Comparison of ENCODE assay signal across 8 mouse cellular contexts in the genomic region with DNA sequence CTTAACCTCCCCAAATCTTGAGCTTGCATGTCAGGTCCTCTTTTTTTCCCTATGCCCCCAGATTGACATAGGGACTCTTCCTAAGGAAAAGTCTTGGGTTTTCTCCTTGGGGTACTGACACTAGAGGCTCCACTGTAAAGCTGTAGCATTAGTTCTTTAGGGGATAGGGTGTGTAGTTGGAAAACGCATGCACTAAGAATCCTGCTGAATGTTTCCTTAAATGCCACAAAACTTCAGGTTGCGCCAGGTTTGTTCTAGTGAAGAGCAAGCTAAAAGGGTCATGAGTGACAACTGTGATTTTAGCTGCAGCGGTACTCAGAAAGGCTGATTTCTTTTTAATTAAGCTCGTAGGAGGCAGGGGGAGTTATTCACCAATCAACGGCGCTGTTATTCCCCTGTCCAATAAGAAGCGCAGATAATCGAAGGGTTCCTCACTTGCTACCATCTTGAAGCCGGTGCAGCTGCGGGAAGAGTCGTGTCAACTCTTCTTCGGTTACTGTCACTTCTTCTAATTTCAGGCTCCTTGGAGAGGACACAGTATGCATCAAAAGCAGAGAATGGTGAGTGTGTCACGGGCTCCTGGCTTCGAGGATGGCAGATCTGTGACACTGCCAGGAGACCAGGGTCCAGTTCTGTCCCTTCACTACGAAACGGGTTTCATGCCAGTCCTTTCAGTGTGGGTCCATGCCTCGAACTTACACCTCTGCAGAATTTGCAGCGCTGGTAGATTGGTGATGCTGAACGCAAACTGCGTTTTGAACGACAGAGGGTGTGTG. TPM values are rescaled to one million over a fixed set of nuclear protein-coding genes. Genes with fewer than 3 reads are reported as not detected.
DNase-seq lines count a peak whose midpoint lies in the region; ATAC-seq and TF ChIP-seq lines count a peak whose summit lies in the region.

A gene (plus strand): TSS at position 431 of the 776 bp plus-strand sequence.

- peaks cover 24% of the 10 kb centered on the region for H3K36me3 ChIP-seq in embryonic facial prominence, embryonic 15.5 days
- H3K36me3 ChIP-seq in limb, embryonic 14.5 days (ENCODE audit: control insufficient read depth, insufficient read depth, low read length): peaks cover 14% of the 10 kb centered on the region
- peaks cover 4% of the 10 kb centered on the region; the same call in 1 of the 2 replicates for H3K36me3 ChIP-seq in midbrain, postnatal 0 days (ENCODE audit: insufficient read depth, low read length)

- peak within 1 kb of the TSS; percentile 63 for H3K4me2 ChIP-seq in embryonic facial prominence, embryonic 15.5 days (replicated peaks)
- H3K4me2 ChIP-seq in limb, embryonic 14.5 days (replicated peaks; ENCODE audit: low read depth, low read length, severe bottlenecking): peak within 1 kb of the TSS; percentile 78
- peak within 1 kb of the TSS; percentile 83 for H3K4me2 ChIP-seq in midbrain, postnatal 0 days (ENCODE audit: low read depth, low read length, poor library complexity, severe bottlenecking)

- no peaks in the 10 kb centered on the region for H3K27me3 ChIP-seq in embryonic facial prominence, embryonic 15.5 days
- no peaks in the 10 kb centered on the region for H3K27me3 ChIP-seq in limb, embryonic 14.5 days (ENCODE audit: control insufficient read depth, insufficient read depth, low read length)
- H3K27me3 ChIP-seq in midbrain, postnatal 0 days (ENCODE audit: insufficient read depth, low read length): no peaks in the 10 kb centered on the region

- peak within 1 kb of the TSS; percentile 91 for H3K4me3 ChIP-seq in bone marrow, adult 2 months (replicated peaks; ENCODE audit: control insufficient read depth, low read depth, low read length)
- H3K4me3 ChIP-seq in embryonic facial prominence, embryonic 15.5 days (replicated peaks): peak within 1 kb of the TSS; percentile 71
- H3K4me3 ChIP-seq in limb, embryonic 14.5 days (replicated peaks; ENCODE audit: low read length): peak within 1 kb of the TSS; percentile 78
- H3K4me3 ChIP-seq in midbrain, postnatal 0 days (ENCODE audit: low read depth, low read length): peak within 1 kb of the TSS; percentile 73

- no peak for TF ChIP-seq POLR2A in bone marrow, adult 2 months (IDR thresholded peaks at IDR 0.05; ENCODE audit: borderline replicate concordance, control insufficient read depth, low read depth, low read length)
- peak; percentile 69; the same call in 1 of the 2 replicates for TF ChIP-seq POLR2A in limb, embryonic 14.5 days (IDR thresholded peaks at IDR 0.05; ENCODE audit: borderline replicate concordance, extremely low read depth, insufficient read depth, insufficient read length)

- no peak for TF ChIP-seq CTCF in bone marrow, adult 2 months (IDR thresholded peaks at IDR 0.05; ENCODE audit: control insufficient read depth, insufficient read depth, low read length)
- TF ChIP-seq CTCF in midbrain, postnatal 0 days (IDR thresholded peaks at IDR 0.05): peak; percentile 25; the same call in 1 of the 2 replicates

- WGBS in bone marrow, adult 2 months: 2% methylated on average over 21 of the region's 21 CpGs
- 2% methylated on average over 21 of the region's 21 CpGs for WGBS in embryonic facial prominence, embryonic 15.5 days
- WGBS in limb, embryonic 14.5 days: 2% methylated on average over 21 of the region's 21 CpGs
- 2% methylated on average over 21 of the region's 21 CpGs for WGBS in midbrain, postnatal 0 days

- peak; percentile 93 for ATAC-seq in embryonic facial prominence, embryonic 15.5 days (ENCODE audit: insufficient number of reproducible peaks, low FRiP score, low TSS enrichment, low read depth)
- peak; percentile 97 for ATAC-seq in limb, embryonic 14.5 days (ENCODE audit: low FRiP score, low read depth)
- ATAC-seq in midbrain, postnatal 0 days (ENCODE audit: low FRiP score): peak; percentile 98

- no peaks in the 10 kb centered on the region; the same call in 1 of the 2 replicates for H3K9me3 ChIP-seq in embryonic facial prominence, embryonic 15.5 days (replicated peaks)
- no peaks in the 10 kb centered on the region; the same call in 1 of the 2 replicates for H3K9me3 ChIP-seq in limb, embryonic 14.5 days (ENCODE audit: control insufficient read depth, low read length)
- no peaks in the 10 kb centered on the region for H3K9me3 ChIP-seq in midbrain, postnatal 0 days (ENCODE audit: low read length)

- H3K4me1 ChIP-seq in bone marrow, adult 2 months (ENCODE audit: control insufficient read depth, insufficient read depth, low read length): no peaks in the 10 kb centered on the region
- peaks cover 16% of the 10 kb centered on the region for H3K4me1 ChIP-seq in embryonic facial prominence, embryonic 15.5 days
- H3K4me1 ChIP-seq in limb, embryonic 14.5 days (ENCODE audit: control insufficient read depth, insufficient read depth, low read length): peaks cover 6% of the 10 kb centered on the region
- peaks cover 4% of the 10 kb centered on the region; the same call in 1 of the 2 replicates for H3K4me1 ChIP-seq in midbrain, postnatal 0 days (ENCODE audit: insufficient read depth, low read length)

- H3K27ac ChIP-seq in bone marrow, adult 2 months (ENCODE audit: control insufficient read depth, insufficient read depth, low read depth, low read length, poor library complexity): peak within 1 kb of the TSS; percentile 79
- H3K27ac ChIP-seq in embryonic facial prominence, embryonic 15.5 days (replicated peaks): peak within 1 kb of the TSS; percentile 82
- H3K27ac ChIP-seq in limb, embryonic 14.5 days (replicated peaks; ENCODE audit: low read depth, low read length): peak within 1 kb of the TSS; percentile 62
- H3K27ac ChIP-seq in midbrain, postnatal 0 days (ENCODE audit: low read depth, low read length): peak within 1 kb of the TSS; percentile 88

- DNase-seq in 416B (ENCODE audit: low read depth): peak; percentile 93
- peak; percentile 96 for DNase-seq in heart, adult 8-10 months (ENCODE audit: low spot score)
- DNase-seq in kidney, adult 9 months: peak; percentile 95
- DNase-seq in limb, embryonic 14.5 days (ENCODE audit: low spot score): peak; percentile 96
- peak; percentile 96 for DNase-seq in midbrain, postnatal 0 days (ENCODE audit: low spot score)
- DNase-seq in spleen, postnatal 14 days (ENCODE audit: low spot score in 2 of 2): peak; percentile 44 to 67

- peak within 1 kb of the TSS; percentile 57 for H3K9ac ChIP-seq in embryonic facial prominence, embryonic 15.5 days
- H3K9ac ChIP-seq in limb, embryonic 14.5 days (ENCODE audit: low read depth, low read length, severe bottlenecking): peak within 1 kb of the TSS; percentile 81
- H3K9ac ChIP-seq in midbrain, postnatal 0 days (replicated peaks; ENCODE audit: low read length, poor library complexity, severe bottlenecking): peak within 1 kb of the TSS; percentile 84

RNA-seq across cellular contexts. Expression of the gene that starts here (rescaled TPM):
- polyA plus RNA-seq in bone marrow, adult 2 months (2011; ENCODE audit: insufficient read depth, insufficient read length, low replicate concordance, missing spikeins): 3.8 and 5.8 TPM in 2 replicates
- 11.7 and 13.7 TPM in 2 replicates for polyA plus RNA-seq in embryonic facial prominence, embryonic 15.5 days (2015; fragmentation: Nextera tagmentation; extraction: Ambion mirVana)
- total RNA-seq in heart, adult 8-10 months (2022): 1 to 10 TPM; 7.0 to 7.4 (median 7.1) TPM
- polyA plus RNA-seq in limb, embryonic 14.5 days (2012; rRNA removed): 9.3 and 10.3 TPM in 2 replicates
- 10.7 and 13.3 TPM in 2 replicates for polyA plus RNA-seq in limb, embryonic 14.5 days (2014; fragmentation: Nextera tagmentation; extraction: Ambion mirVana)
- 9.9 and 15.7 TPM in 2 replicates for total RNA-seq in midbrain, postnatal 0 days (2014; rRNA removed)
- 12.1 TPM in 2 replicates for polyA plus RNA-seq in midbrain, postnatal 0 days (2015; fragmentation: Nextera tagmentation; extraction: Ambion mirVana)

Comparison
In these comparisons a context has a peak if more than half of its experiments do, and no peak if none do; other contexts are left out.
1. Peak in every context shown above with its lines: DNase-seq, ATAC-seq, H3K4me3 ChIP-seq and H3K27ac ChIP-seq.